Mouse (Mus musculus) testis, adult 2 months (tissue): ENCODE results near the gene Spg21. TPM values are rescaled to one million over a fixed set of nuclear protein-coding genes. Genes with fewer than 3 reads are reported as not detected.

Experiments used
- H3K27ac ChIP-seq: fragments of 200-500 bp; 2 replicates; pipeline ENCODE4 v1.5.1; 2012; ENCODE audit warnings: low read depth, low read length; ENCODE audit not compliant: control insufficient read depth, insufficient read depth
- H3K27me3 ChIP-seq: fragments of 200-500 bp; 2 replicates; pipeline ENCODE4 v1.6.1; 2012; ENCODE audit warnings: mild to moderate bottlenecking, low read length, moderate library complexity; ENCODE audit not compliant: control insufficient read depth, insufficient read depth
- H3K36me3 ChIP-seq: fragments of 200-500 bp; 2 replicates; pipeline ENCODE4 v1.6.1; 2012; ENCODE audit warnings: mild to moderate bottlenecking, low read length; ENCODE audit not compliant: control insufficient read depth, insufficient read depth
- H3K4me1 ChIP-seq: fragments of 200-500 bp; 2 replicates; pipeline ENCODE4 v1.6.1; 2012; ENCODE audit warnings: low read length; ENCODE audit not compliant: control insufficient read depth, insufficient read depth
- H3K4me3 ChIP-seq: fragments of 200-500 bp; 2 replicates; pipeline ENCODE4 v1.5.1; 2012; ENCODE audit warnings: low read depth, mild to moderate bottlenecking, low read length, moderate library complexity, mixed read lengths; ENCODE audit not compliant: control insufficient read depth
- CTCF ChIP-seq: fragments of 200-500 bp; IDR thresholded peaks from 2 replicates; pipeline ENCODE4 v1.5.1; 2012; ENCODE audit warnings: low read depth, mild to moderate bottlenecking, inconsistent platforms, low read length, moderate library complexity; ENCODE audit not compliant: control insufficient read depth, insufficient read depth, insufficient replicate concordance
- POLR2A ChIP-seq: fragments of 200-500 bp; IDR thresholded peaks from 2 replicates; pipeline ENCODE4 v1.6.1; 2012; ENCODE audit warnings: low read depth, mild to moderate bottlenecking, inconsistent platforms, low read length, moderate library complexity; ENCODE audit not compliant: control insufficient read depth
- polyA plus RNA-seq: library from polyadenylated mRNA; depleted of rRNA; stranded (reverse); fragments of >200 nt; gene quantifications from 2 replicates; pipeline ENCODE4 v1.2.3, GENCODE M21; 2012

The Spg21 gene
- polyA plus RNA-seq, 1 experiment = 10.8 TPM

GRCm38 (mm10) chr9:65444692-65445091 is 16.1 kb upstream of the Spg21 start:
- Histone ChIP-seq H3K27ac (no peak overlapping the region), H3K36me3 (no peaks in the 10 kb centered on the region), H3K4me3 (no peak overlapping the region), H3K4me1 (no peaks in the 10 kb centered on the region), H3K27me3 (no peaks in the 10 kb centered on the region)
- no peak for TF ChIP-seq POLR2A
- no peak for TF ChIP-seq CTCF

- no peaks in the 10 kb centered on the region for H3K27me3 ChIP-seq
- no peak overlapping the region for H3K4me3 ChIP-seq
- TF ChIP-seq CTCF (no peak), POLR2A (no peak)
- H3K36me3 ChIP-seq = no peaks in the 10 kb centered on the region
- H3K27ac ChIP-seq = no peak overlapping the region
- H3K4me1 ChIP-seq = no peaks in the 10 kb centered on the region
These were observed 12.8 kb upstream of the Spg21 start for GRCm38 (mm10) chr9:65447951-65448350.

GRCm38 (mm10) chr9:65458975-65459374 is 1.8 kb upstream of the Spg21 start:
- Histone ChIP-seq H3K27ac (no peak overlapping the region), H3K4me3 (no peak overlapping the region), H3K27me3 (no peaks in the 10 kb centered on the region), H3K4me1 (peaks cover 11% of the 10 kb centered on the region), H3K36me3 (no peaks in the 10 kb centered on the region)
- TF ChIP-seq CTCF (no peak), POLR2A (no peak)

DNA sequence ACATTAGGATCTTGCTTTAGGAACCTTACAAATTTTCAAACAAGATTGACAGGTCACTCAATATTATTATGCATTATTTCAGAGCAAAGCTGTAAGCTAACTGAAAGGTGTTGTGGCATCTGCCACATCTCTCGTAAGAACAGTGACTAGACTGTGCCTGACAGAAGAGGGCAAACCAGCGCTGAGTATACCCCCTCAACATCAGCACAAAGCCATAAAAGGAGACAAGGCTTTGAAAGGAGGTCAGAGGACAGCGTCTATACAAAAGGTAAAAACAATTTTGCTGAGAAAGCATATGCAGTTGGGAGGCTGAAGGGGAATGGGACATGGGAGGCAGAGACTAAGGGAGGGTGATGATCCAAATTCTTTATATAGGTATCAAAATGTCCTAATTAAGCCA is 549 bp upstream of the Spg21 start:
- H3K27ac ChIP-seq = no peak overlapping the region

GRCm38 (mm10) chr9:65462544-65462943 is 1.8 kb downstream of the Spg21 start:
- Histone ChIP-seq H3K4me3 (no peak overlapping the region), H3K36me3 (no peaks in the 10 kb centered on the region), H3K27me3 (no peaks in the 10 kb centered on the region), H3K27ac (no peak overlapping the region), H3K4me1 (peaks cover 11% of the 10 kb centered on the region)
- TF ChIP-seq POLR2A (no peak), CTCF (no peak)

More for the DNA sequence above, 549 bp upstream of the Spg21 start:
- no peaks in the 10 kb centered on the region for H3K36me3 ChIP-seq
- no peak for TF ChIP-seq POLR2A
- no peak for TF ChIP-seq CTCF
- no peaks in the 10 kb centered on the region for H3K27me3 ChIP-seq
- peaks cover 11% of the 10 kb centered on the region for H3K4me1 ChIP-seq
- H3K4me3 ChIP-seq = peak overlapping the region; percentile 94

DNA sequence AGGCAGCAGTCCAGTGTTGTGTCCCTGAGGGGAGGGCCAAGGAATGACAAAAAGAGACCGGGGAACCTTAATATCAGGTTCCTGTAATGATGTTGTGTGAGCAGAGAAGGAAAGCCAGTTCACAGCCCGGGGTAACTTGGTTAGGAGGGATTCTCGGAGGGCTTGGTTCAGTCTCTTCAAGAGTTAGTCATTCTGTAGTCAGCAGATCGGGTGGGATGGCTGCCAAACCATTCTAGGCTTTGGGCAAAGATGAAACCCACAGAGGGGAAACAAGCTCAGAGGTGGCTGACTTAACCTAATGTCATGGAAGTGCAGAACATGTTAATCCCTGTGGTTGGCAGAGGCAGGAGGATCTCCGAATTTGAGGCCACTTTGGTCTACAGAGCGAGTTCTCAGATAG is 3.4 kb downstream of the Spg21 start:
- TF ChIP-seq POLR2A (no peak), CTCF (no peak)
- Histone ChIP-seq H3K27me3 (no peaks in the 10 kb centered on the region), H3K4me3 (no peak overlapping the region), H3K27ac (no peak overlapping the region), H3K36me3 (no peaks in the 10 kb centered on the region), H3K4me1 (peaks cover 11% of the 10 kb centered on the region)

DNA sequence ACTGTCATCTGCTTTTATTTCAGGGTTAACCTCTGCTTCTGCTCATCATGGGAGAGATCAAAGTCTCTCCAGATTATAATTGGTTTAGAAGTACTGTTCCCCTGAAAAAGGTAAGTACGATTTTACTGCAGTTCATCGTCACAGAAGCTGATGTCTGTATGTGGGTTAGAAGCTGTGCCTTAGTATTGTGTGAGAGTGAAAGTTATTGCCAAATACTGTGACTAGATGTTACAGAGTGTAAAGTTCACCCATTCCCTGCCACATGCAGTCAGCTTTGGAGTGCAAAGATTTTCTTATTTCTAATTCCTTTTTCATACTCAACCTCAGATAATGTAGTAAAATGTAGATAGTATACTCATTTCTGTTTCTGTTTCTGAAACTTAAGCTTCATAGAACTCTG is 4.5 kb downstream of the Spg21 start:
- H3K4me3 ChIP-seq = no peak overlapping the region
- TF ChIP-seq POLR2A (no peak), CTCF (no peak)
- no peaks in the 10 kb centered on the region for H3K27me3 ChIP-seq
- no peak overlapping the region for H3K27ac ChIP-seq
- no peaks in the 10 kb centered on the region for H3K36me3 ChIP-seq
- peaks cover 10% of the 10 kb centered on the region for H3K4me1 ChIP-seq

DNA sequence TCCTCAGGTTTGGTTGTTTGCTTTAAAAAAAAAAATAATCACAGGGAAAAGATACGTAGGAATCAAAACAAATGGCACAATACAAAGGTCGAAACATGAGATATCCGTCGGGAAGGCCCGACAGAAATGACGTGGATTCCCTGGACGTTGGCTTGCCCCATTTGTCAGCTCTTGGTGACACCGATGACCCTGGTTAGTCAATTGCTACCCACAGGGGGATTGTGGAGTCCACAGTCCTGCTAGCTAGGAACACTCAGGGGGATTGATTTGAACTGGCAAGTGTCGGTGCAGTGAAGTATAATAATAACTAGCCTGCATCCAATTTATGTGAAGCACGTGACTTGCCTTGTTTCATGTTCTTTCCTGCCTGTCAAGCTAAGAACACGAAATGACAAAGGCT is 6.9 kb downstream of the Spg21 start:
- no peaks in the 10 kb centered on the region for H3K4me1 ChIP-seq
- H3K36me3 ChIP-seq = no peaks in the 10 kb centered on the region
- H3K27me3 ChIP-seq = no peaks in the 10 kb centered on the region
- H3K4me3 ChIP-seq = no peak overlapping the region
- no peak overlapping the region for H3K27ac ChIP-seq
- no peak for TF ChIP-seq CTCF
- no peak for TF ChIP-seq POLR2A
